ENCODE assay signal across 11 mouse cellular contexts in genomic region chr1:43360741-43361140, GRCm38 (mm10).
DNase-seq lines count a peak whose midpoint lies in the region; ATAC-seq and TF ChIP-seq lines count a peak whose summit lies in the region.
"Had no signal": no experiment of that assay in that cellular context is flagged by ENCODE, and none has a peak within 500 bp of the region (broad histone marks: within the 10 kb centered on the region; RNA-seq: fewer than 3 reads in every experiment).

No protein-coding gene starts in this region.

- DNase-seq in kidney, adult 2 months: no peak
- no peak for DNase-seq in kidney, postnatal 36 days
- peak; percentile 28 for DNase-seq in embryonic facial prominence, embryonic 10.5 days (ENCODE audit: low spot score)
- peak; percentile 60 for DNase-seq in lung, postnatal 10 days
- DNase-seq in forebrain, embryonic 14.5 days (ENCODE audit: low spot score): no peak
- DNase-seq in cerebellum, adult 11-12 months: no peak
- DNase-seq in right cerebral cortex, postnatal 25 days: no peak
- DNase-seq: adrenal gland, postnatal 25 days had no signal

- no peaks in the 10 kb centered on the region for H3K27me3 ChIP-seq in kidney, adult 2 months (replicated peaks; ENCODE audit: control insufficient read depth, insufficient read depth, low read length)
- no peaks in the 10 kb centered on the region for H3K27me3 ChIP-seq in embryonic facial prominence, embryonic 10.5 days (replicated peaks; ENCODE audit: low read depth, poor library complexity, severe bottlenecking)
- no peaks in the 10 kb centered on the region for H3K27me3 ChIP-seq in neural tube, embryonic 15.5 days (replicated peaks)
- H3K27me3 ChIP-seq in forebrain, embryonic 14.5 days (replicated peaks; ENCODE audit: control insufficient read depth, insufficient read depth, low read length): no peaks in the 10 kb centered on the region
- H3K27me3 ChIP-seq: limb, embryonic 12.5 days had no signal

- peaks cover 4% of the 10 kb centered on the region; the same call in 1 of the 2 replicates for H3K4me1 ChIP-seq in kidney, adult 2 months (ENCODE audit: control insufficient read depth, insufficient read depth, low read length)
- H3K4me1 ChIP-seq in embryonic facial prominence, embryonic 10.5 days: peaks cover 37% of the 10 kb centered on the region
- peaks cover 21% of the 10 kb centered on the region for H3K4me1 ChIP-seq in neural tube, embryonic 15.5 days
- H3K4me1 ChIP-seq in forebrain, embryonic 14.5 days (ENCODE audit: control insufficient read depth, insufficient read depth, low read length): peaks cover 5% of the 10 kb centered on the region; the same call in 1 of the 2 replicates

- peak; percentile 58; the same call in 1 of the 2 replicates for ATAC-seq in neural tube, embryonic 15.5 days (ENCODE audit: low FRiP score)
- no peak for ATAC-seq in forebrain, embryonic 14.5 days

- H3K9ac ChIP-seq in neural tube, embryonic 15.5 days (replicated peaks): no peak overlapping the region
- H3K9ac ChIP-seq in forebrain, embryonic 14.5 days (ENCODE audit: low read length): no peak overlapping the region
- H3K9ac ChIP-seq: limb, embryonic 12.5 days had no signal

- H3K36me3 ChIP-seq in kidney, adult 2 months (ENCODE audit: control insufficient read depth, insufficient read depth, low read length): no peaks in the 10 kb centered on the region
- no peaks in the 10 kb centered on the region for H3K36me3 ChIP-seq in embryonic facial prominence, embryonic 10.5 days (replicated peaks)
- H3K36me3 ChIP-seq in neural tube, embryonic 15.5 days: no peaks in the 10 kb centered on the region
- no peaks in the 10 kb centered on the region for H3K36me3 ChIP-seq in forebrain, embryonic 14.5 days (ENCODE audit: control insufficient read depth, insufficient read depth, low read length)
- H3K36me3 ChIP-seq: limb, embryonic 12.5 days had no signal

- H3K4me3 ChIP-seq in kidney, adult 2 months (ENCODE audit: insufficient read depth, low read depth, low read length): no peak overlapping the region
- no peak overlapping the region for H3K4me3 ChIP-seq in embryonic facial prominence, embryonic 10.5 days
- no peak overlapping the region for H3K4me3 ChIP-seq in neural tube, embryonic 15.5 days (replicated peaks)
- H3K4me3 ChIP-seq in forebrain, embryonic 14.5 days (ENCODE audit: low read depth, low read length): no peak overlapping the region
- H3K4me3 ChIP-seq: erythroblast, embryonic 14.5 days; limb, embryonic 12.5 days had no signal

- no peak for TF ChIP-seq POLR2A in kidney, adult 2 months (IDR thresholded peaks at IDR 0.05; ENCODE audit: low read depth, low read length)

- 57% methylated on average over 4 of the region's 4 CpGs for WGBS in kidney, adult 2 months
- WGBS in embryonic facial prominence, embryonic 10.5 days: 10% methylated on average over 4 of the region's 4 CpGs
- WGBS in neural tube, embryonic 15.5 days: 10% methylated on average over 4 of the region's 4 CpGs
- 34% methylated on average over 4 of the region's 4 CpGs for WGBS in forebrain, embryonic 14.5 days

- peak overlapping the region; percentile 50; the same call in 1 of the 2 replicates for H3K27ac ChIP-seq in kidney, adult 2 months (ENCODE audit: insufficient read depth, low read depth, low read length)
- H3K27ac ChIP-seq in embryonic facial prominence, embryonic 10.5 days (replicated peaks): peak overlapping the region; percentile 71
- H3K27ac ChIP-seq in neural tube, embryonic 15.5 days (replicated peaks): no peak overlapping the region
- no peak overlapping the region for H3K27ac ChIP-seq in forebrain, embryonic 14.5 days (ENCODE audit: low read depth, low read length)
- H3K27ac ChIP-seq: limb, embryonic 12.5 days had no signal

- no peak for TF ChIP-seq CTCF in kidney, adult 2 months (conservative IDR thresholded peaks at IDR 0.05; ENCODE audit: insufficient read depth, insufficient read length, low read depth, low read length)

- H3K9me3 ChIP-seq in embryonic facial prominence, embryonic 10.5 days: no peaks in the 10 kb centered on the region
- no peaks in the 10 kb centered on the region for H3K9me3 ChIP-seq in neural tube, embryonic 15.5 days (replicated peaks)
- no peaks in the 10 kb centered on the region for H3K9me3 ChIP-seq in forebrain, embryonic 14.5 days (replicated peaks; ENCODE audit: control insufficient read depth, low read length)
- H3K9me3 ChIP-seq: limb, embryonic 12.5 days had no signal

- no peak overlapping the region for H3K4me2 ChIP-seq in neural tube, embryonic 15.5 days
- no peak overlapping the region for H3K4me2 ChIP-seq in forebrain, embryonic 14.5 days (ENCODE audit: low read length)
- H3K4me2 ChIP-seq: limb, embryonic 12.5 days had no signal

Comparison
In these comparisons a context has a peak if more than half of its experiments do, and no peak if none do; other contexts are left out.
1. DNase-seq: peak in embryonic facial prominence, embryonic 10.5 days (single experiment) and lung, postnatal 10 days (single experiment); none in kidney, adult 2 months (single experiment), kidney, postnatal 36 days (0 of 2), forebrain, embryonic 14.5 days (single experiment), cerebellum, adult 11-12 months (single experiment) and right cerebral cortex, postnatal 25 days (single experiment).
2. H3K27ac ChIP-seq: peak in kidney, adult 2 months (single experiment) and embryonic facial prominence, embryonic 10.5 days (single experiment); none in neural tube, embryonic 15.5 days (single experiment) and forebrain, embryonic 14.5 days (single experiment).